Mouse (Mus musculus) T-helper 17 cell (primary cell): ENCODE measurements at regions not wholly inside any gene's neighbourhood (a gene's known extent, or its start where the extent isn't known, plus 50 kb on each side); places are given as distances from the start of the nearest gene placed in this dataset.

Source experiments
- in situ Hi-C, 2 experiments: fragments of 300-600 bp; cut with MboI, MseI; formaldehyde crosslinking; loops; 1 replicate in 1 of 2; 2 replicates in 1 of 2; pipeline ENCODE4 v1.15.1; 2025; ENCODE audit warnings: high pct_unique_total_duplicates in 2 of 2

GRCm38 (mm10) chr4:56686141-56686540, 53.7 kb upstream of the Gm26657 start:
- in situ Hi-C loops = loop anchor here (5.0 to 25.0 kb wide), 4 partner anchors 191 to 1399 kb away; no protein-coding TSS in a partner anchor

DNA sequence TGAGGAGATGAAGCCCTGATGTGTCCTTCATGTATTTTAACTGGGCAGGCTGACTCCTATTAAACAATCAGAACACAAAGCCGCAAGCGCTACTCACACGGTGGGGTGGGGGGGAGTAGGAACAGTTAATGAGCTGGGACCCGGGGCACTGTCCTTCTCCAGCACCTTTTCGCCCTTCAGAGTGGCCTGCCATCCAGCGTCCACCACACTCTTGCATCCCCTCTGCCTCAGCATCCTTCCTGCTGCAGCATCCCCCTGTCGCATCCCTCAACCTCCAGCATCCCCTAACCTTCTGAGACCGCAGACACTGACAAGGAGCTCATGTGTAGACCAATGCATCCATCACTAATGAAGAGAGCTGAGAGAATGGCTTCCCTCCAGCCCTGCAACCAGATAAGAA, 54.2 kb upstream of the Gm26657 start:
- in situ Hi-C loops = loop anchor here (5.0 to 25.0 kb wide), 4 partner anchors 191 to 1398 kb away; no protein-coding TSS in a partner anchor

DNA sequence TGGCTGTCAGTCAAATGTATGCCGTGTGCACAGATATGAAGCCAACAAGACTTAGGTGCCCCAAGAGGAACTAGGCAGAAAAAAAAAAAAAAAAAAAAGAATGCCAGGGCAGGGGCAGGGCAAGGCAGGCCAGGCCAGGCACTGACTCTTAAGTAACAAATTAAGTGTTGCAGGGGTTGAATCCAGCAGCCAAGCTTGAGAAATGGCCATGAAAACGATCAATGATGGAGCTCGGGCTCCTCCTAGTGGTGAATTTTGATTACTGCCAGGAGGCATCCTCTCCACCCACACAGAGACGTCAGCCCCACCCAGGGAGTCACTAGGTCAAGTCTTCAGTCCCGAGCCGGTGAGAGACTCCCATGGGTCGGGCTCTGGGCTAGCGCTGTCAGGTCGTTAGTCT, 54.7 kb upstream of the Gm26657 start:
- in situ Hi-C loops = loop anchor here (5.0 to 25.0 kb wide), 4 partner anchors 190 to 1398 kb away; no protein-coding TSS in a partner anchor

DNA sequence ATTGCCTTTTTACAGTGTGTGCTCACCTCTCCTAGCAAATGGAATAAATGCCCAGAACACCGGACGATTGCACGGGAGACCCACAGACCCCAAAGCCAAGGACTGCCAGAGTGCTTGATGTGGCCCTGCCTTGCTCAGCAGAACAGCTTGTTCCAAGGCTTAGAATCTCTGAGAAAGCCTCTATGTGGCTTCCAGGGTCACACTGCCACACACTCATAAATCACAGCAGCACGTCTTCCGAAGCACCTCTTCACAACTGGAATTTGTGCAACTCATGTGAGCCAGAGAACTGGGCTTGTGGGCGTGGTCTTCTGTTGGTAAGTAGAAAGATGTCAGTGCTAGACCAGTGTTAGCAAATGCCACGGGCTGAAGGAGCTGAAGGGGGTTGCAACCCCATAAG, 55.8 kb upstream of the Gm26657 start:
- in situ Hi-C loops = loop anchor here (10.0 to 25.0 kb wide), 3 partner anchors 189 to 1397 kb away; no protein-coding TSS in a partner anchor

DNA sequence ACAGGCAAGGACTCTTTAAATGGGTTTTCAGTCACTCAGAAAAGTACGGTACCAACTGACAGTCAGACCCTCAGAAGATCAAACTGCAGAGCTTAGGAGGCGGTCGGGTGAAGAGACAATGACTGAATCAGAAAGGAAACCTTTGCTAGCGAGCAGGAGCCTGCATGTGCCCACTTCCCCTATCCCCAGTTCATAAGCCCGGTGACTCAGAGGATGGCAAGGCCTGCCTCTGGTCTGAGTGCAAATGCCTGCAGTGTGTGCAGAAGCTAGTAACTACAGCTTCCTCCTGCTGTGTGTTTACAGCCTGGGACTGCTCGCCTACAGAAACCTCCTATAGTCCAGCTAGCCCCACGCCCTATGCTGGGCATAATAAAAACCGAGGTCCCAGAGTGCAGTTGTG, 58.7 kb upstream of the Gm26657 start:
- in situ Hi-C loops = loop anchor here (10.0 to 25.0 kb wide), 3 partner anchors 186 to 1394 kb away; no protein-coding TSS in a partner anchor

DNA sequence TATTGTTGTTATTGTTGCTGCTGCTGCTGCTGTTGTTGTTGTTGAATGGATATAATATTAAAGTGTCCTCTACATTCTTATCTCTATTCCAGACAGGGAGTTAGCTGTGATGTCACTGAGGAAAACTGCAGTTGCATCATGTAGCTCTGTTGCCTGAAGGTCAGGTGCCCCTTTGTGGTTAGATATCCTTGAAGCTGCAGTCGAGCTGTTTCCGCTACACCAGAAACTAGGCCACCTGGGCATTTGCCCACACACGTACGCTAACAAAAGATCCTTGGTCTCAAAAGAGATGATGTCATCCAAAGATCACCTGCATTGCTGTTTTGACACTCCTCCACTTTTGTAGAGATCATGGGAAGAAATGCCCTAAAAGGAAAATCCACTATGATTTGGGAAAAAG, 66.0 kb upstream of the Gm26657 start:
- in situ Hi-C loops = loop anchor here in 1 of 2 experiments (10.0 kb wide), 1 partner anchor 1829 kb away; no protein-coding TSS in a partner anchor

- in situ Hi-C loops = no loop called here
Measured at GRCm38 (mm10) chr4:56664921-56665320, 74.9 kb upstream of the Gm26657 start.

DNA sequence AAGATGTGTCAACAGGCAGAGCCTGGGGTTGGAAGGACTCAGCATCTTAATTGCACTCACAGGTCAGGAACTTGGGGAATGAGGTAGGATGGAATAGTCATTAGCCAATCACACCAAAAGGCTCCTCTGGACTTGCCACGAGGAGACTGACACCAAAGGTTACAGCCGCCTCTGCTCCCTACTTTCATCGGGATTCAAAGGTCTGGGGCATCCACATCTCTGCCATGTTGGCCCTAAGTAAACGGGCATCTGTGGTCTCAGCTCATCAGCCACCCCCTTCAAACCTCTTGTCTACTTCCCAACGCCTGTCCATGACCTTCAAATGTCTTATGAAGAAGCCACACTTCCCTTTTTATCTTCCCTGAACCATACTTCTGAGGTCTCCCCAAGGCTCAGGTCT, 78.1 kb upstream of the Gm26657 start:
- in situ Hi-C loops = no loop called here

DNA sequence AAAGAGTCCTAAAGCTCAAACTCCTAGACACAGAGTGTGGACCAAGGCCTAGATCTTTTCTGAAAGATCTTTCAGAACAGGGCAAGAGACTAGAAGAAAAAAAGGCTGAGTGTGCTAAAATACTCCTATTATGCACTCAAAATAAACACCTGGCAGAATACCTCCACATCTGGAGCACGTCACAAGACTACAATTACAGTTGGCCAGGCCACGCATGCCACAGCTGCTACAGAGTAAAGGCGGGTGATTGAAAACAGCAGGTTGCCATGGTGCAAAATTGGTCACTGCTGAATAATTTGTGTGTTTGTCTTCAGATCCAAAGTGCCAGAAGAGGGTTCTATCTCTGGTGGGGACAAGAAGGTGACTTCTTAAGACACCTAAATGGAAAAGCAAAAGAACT, 82.8 kb upstream of the Gm26657 start:
- in situ Hi-C loops = loop anchor here in 1 of 2 experiments (10.0 kb wide), 1 partner anchor 1422 kb away; no protein-coding TSS in a partner anchor

DNA sequence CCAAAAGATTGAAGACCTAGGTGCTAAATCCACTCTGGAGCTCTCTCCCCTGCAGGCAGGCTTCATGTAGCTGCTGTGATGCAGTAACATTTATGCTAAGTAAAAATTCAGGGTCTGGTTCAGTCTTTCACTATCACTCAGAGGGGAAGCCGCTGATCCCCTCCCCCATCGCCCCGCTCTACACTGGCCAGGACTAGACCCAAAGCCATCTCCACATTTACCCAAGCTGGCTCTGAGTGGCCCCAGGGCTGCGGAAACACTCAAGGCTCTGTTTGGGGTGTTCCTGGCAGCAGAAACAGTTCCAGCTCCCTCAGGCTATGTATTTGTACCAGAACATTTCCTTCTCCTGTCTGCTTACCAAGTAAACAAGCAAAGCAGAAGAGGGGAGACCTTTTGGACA, 85.5 kb upstream of the Gm26657 start:
- in situ Hi-C loops = loop anchor here in 1 of 2 experiments (10.0 kb wide), 1 partner anchor 1420 kb away; no protein-coding TSS in a partner anchor

DNA sequence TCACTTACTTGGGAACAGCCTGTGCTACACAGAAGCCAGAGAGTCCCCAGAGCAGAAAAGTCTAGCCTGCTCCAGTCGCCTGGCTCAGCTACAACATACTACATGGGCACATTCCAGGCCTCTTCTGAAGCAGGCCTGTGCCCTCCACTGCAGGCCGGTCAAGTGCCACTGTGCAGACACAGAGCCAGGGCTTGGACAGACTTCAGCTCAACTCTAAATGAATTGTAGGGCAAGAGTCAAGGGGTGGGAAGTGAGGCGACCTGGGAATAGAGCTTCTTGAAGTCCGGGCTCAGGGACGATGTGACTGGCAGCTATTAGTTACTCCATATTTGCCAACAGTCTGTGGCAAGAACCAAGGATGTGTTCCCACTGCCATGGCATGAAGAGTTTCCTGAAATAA, 87.1 kb upstream of the Gm26657 start:
- in situ Hi-C loops = loop anchor here in 1 of 2 experiments (10.0 kb wide), 1 partner anchor 1418 kb away; no protein-coding TSS in a partner anchor

DNA sequence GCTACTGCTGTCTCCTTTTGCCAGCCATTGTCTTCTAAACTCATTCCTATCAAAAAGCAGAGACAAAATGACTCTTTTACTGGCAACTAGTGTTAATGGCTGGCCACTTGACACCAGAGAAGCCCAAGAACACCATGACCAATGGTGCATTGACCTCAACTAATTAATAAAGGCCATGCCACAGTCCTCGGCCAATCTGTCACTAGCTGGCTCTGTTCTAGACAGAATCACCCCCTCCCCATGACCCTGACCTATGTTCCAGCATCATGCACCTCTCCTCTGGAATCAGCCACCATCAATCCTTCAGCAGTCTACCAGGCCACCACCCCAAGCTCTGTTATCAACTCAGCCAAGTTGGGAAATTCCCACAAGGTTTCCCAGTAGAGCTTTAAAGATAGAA, 90.1 kb upstream of the Gm26657 start:
- in situ Hi-C loops = loop anchor here in 1 of 2 experiments (10.0 kb wide), 1 partner anchor 1415 kb away; no protein-coding TSS in a partner anchor

DNA sequence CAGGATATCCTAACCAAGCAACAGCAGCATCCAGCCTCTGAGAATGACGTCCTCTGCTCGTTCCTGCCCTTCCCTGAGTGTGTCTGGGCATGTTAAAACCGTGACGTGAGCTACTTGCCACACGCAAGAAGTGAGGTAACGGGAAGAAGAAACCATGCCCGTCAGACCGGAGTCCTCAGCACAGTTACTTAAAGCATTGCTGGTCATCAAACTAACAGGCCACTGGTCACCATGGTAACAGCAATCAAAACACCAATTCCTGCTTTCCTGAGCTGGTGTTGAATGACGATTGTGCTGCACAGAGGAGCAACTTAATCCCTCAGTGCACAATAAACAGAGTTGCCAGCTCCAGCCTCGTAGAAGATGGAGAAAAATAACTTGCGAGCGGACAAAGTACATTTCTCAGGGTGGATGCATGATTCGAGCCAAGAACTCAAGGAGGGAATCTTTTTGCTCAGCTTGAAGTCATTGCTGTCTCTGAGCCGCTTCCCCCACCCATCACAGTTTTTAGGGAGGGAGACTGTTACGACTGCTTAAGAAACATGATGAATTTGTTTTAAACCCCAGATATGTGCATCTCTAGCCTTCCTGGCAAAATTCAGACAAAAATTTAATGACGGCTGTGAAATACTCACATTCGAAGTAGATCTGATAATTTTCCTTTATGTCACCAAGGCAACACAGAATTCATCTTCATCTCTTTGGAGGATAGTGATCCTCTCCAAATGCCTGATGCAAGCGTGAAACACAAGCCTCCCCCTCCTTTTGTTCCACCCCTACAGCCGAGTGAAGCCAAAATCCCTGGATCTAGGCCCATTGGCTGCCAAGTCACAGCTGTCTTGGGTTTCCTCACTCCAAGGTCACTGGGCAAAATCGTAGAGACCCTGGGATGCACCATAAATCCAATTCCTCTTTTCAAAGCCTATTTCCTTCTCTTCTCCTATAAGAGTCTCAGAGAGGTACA, 95.6 kb upstream of the Gm26657 start:
- in situ Hi-C loops = no loop called here

DNA sequence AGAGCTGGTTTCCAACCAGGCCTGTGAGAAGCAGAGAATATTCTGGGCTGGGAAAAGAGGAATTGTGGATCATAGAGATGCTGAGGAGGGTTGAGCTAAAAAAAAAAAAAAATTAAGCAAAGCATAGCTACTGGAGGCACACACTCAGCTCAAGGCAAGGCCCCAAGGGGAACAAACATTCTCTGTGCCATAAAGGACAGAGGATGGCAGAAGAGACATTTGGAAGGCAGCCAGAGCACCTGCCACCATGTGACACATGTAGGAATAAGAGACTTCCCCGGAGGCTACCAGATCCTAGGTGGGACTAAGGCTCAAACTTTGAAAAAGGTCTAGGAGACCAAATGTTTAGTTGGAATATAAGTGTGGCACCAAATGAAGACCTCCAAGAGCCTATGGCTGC, 96.4 kb upstream of the Gm26657 start:
- in situ Hi-C loops = no loop called here

DNA sequence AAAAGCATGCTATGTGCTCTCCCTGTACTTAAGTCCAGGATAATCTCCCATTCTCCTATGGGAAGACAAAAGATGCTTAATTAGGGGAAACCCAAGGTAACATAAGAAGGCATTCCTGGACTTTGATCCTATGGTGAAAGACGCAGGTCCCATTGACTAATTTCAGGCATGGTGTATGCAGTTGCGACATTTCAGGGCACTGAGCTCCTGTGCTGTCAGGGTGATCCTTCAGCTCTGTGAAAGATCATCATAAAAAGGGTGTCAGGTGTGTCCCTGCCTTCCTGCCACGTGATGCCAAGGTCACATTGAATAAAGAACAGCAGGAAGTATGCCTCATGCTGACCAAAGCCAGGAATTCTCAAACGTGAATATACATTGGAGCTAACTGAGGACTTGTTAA, 100.2 kb upstream of the Gm26657 start:
- in situ Hi-C loops = no loop called here

GRCm38 (mm10) chr4:56638704-56639478, 101.0 kb upstream of the Gm26657 start:
- in situ Hi-C loops = no loop called here

DNA sequence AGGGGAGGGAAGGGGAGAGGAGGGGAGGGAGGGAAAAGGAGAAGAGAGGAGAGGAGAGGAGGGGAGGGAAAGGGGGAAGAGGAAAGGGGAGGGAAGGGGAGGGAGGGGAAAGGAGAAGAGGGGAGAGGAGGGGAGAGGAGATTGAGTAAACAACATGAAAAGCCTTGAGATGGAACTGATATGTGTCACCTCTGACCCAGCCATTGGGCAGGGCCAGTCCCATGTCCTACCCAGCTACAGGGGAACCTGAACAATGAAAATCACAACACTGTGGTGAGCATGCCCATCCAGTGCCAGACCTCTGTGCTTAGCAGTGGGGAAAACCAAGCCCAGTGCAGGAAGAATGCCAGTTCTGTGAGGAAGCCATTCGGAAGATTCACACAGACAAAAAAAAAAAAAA, 103.6 kb upstream of the Gm26657 start:
- in situ Hi-C loops = no loop called here

DNA sequence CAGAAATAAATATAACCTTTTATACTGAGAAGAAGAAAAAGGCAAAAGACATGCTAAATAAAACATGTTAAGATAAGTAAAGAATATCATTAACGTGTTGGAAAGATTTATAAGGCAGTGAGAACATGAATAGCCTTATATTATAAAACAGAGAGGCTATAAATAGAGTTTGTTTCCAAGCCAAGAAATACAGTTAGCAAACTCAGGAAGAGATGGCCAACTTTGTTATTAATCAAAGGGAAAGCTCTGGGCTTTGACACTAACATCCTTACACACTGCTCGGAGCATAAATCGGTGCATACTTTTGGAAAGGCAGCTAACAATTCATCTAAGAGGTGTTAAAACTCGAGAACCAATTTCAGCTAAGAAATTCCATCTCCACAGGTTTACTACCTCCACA, 106.3 kb upstream of the Gm26657 start:
- in situ Hi-C loops = no loop called here

GRCm38 (mm10) chr4:56630251-56630650, 109.6 kb upstream of the Gm26657 start:
- in situ Hi-C loops = no loop called here

DNA sequence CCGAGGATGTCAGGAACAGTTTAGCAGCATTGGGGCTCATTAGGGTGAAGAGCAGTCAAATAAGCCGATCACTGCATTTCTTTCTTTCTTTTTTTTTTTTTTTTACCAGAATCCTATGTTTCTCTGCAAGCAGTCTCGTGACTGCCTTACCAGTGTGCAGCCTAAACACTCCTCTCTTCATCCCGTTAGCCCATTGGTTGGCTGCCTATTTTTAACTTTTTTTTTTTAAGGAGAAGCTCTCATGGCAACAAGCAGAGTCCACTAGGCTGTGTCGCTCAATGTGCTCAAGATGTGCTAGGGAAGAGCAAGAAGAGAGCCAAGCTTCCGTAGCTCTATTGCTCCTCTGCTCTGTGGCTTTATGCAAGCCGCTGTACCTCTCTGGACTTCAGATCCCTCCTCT, 112.7 kb upstream of the Gm26657 start:
- in situ Hi-C loops = no loop called here

DNA sequence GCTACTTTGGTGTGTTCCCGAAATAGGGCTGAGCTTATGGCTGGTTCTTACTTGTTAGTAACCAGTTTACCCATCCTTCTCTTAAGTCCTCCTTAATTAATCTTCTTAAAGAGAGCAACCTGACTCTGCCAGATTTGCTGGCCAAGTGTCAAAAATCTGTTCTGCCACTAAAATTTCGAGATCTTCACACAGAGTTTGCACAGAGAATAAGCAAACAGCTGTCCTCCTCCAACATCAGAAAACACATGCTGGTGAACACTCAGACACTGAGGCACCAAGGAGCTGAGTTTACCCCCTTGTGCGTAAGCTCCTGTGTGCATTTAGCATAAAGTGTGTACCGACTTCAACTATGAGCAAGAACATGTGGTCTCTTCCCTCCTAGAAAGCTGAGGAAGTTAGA, 118.1 kb upstream of the Gm26657 start:
- in situ Hi-C loops = no loop called here

DNA sequence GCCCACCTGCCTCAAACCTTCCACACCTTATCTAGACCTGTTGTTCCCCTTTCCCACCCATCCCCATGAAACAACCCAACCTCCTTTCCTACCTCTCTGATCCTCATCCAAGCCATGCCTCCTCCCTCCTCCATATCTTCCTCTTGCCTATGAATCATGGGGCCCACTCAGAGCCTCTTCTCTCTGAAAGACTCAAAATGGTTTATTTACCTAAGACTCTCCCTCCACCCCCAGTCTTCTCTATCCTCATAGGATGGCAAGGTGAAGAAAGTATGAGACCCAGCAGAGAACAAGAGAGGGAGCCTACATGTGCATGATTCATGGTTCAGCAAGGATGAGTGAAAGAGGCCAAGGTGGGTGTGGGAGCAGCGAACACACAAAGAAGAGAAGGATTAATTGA, 118.5 kb upstream of the Gm26657 start:
- in situ Hi-C loops = no loop called here
